Mouse (Mus musculus) forebrain, embryonic 10.5 days (tissue): ENCODE measurements around the gene Gmppa. TPM values are rescaled to one million over a fixed set of nuclear protein-coding genes. Genes with fewer than 3 reads are reported as not detected.
A peak's percentile ranks its signal among the peaks of the same experiment; 100 is the strongest.

Experiments used
- DNase-seq: peaks from one replicate; pipeline ENCODE4 v3.0.0-alpha.2; 2017; ENCODE audit warnings: low spot score; ENCODE audit errors: extremely low spot score
- H3K27ac ChIP-seq: fragments of 300-500 bp; sonication (generic); 2 replicates; pipeline ENCODE4 v1.5.1; 2016; ENCODE audit warnings: mild to moderate bottlenecking
- H3K27me3 ChIP-seq: fragments of 300-500 bp; sonication (generic); 2 replicates; pipeline ENCODE4 v1.6.1; 2016; ENCODE audit warnings: mild to moderate bottlenecking; ENCODE audit not compliant: poor library complexity, severe bottlenecking
- H3K36me3 ChIP-seq: fragments of 300-500 bp; sonication (generic); replicated peaks from 2 replicates; pipeline ENCODE4 v1.6.1; 2016; ENCODE audit warnings: mild to moderate bottlenecking, moderate library complexity
- H3K4me1 ChIP-seq: fragments of 300-500 bp; sonication (generic); 2 replicates; pipeline ENCODE4 v1.6.1; 2016
- H3K4me3 ChIP-seq: fragments of 300-500 bp; sonication (generic); 2 replicates; pipeline ENCODE4 v1.5.1; 2016; ENCODE audit warnings: mild to moderate bottlenecking, moderate library complexity
- H3K9me3 ChIP-seq: fragments of 300-500 bp; sonication (generic); 2 replicates; pipeline ENCODE4 v1.6.1; 2016; ENCODE audit warnings: mild to moderate bottlenecking, moderate library complexity
- WGBS: fragments of 180-500 bp; shearing (Covaris S2); methylation state at CpG from one replicate; pipeline ENCODE4 v1.1.7; 2016; 5-methylcytosine and 5-hydroxymethylcytosine counted together
- polyA plus RNA-seq: library from polyadenylated mRNA; unstranded; fragments of >200 nt; fragmentation: Nextera tagmentation; extraction: Ambion mirVana; gene quantifications from 2 replicates; pipeline ENCODE4 v1.2.1, GENCODE M21; 2016

Gene Gmppa
- polyA plus RNA-seq, 1 experiment from 2014 or later, result 55.9 TPM

- WGBS, result 4% methylated on average over 8 of the region's 8 CpGs
- Histone ChIP-seq H3K4me1 (peaks cover 100% of the 10 kb centered on the region), H3K9me3 (no peaks in the 10 kb centered on the region), H3K27ac (peak overlapping the region; percentile 80), H3K36me3 (no peaks in the 10 kb centered on the region), H3K4me3 (peak overlapping the region; percentile 46), H3K27me3 (peaks cover 100% of the 10 kb centered on the region)
- DNase-seq, result no peak
Measured at GRCm38 (mm10) chr1:75449377-75450135, 13.8 kb downstream of the Gmppa start.

DNA sequence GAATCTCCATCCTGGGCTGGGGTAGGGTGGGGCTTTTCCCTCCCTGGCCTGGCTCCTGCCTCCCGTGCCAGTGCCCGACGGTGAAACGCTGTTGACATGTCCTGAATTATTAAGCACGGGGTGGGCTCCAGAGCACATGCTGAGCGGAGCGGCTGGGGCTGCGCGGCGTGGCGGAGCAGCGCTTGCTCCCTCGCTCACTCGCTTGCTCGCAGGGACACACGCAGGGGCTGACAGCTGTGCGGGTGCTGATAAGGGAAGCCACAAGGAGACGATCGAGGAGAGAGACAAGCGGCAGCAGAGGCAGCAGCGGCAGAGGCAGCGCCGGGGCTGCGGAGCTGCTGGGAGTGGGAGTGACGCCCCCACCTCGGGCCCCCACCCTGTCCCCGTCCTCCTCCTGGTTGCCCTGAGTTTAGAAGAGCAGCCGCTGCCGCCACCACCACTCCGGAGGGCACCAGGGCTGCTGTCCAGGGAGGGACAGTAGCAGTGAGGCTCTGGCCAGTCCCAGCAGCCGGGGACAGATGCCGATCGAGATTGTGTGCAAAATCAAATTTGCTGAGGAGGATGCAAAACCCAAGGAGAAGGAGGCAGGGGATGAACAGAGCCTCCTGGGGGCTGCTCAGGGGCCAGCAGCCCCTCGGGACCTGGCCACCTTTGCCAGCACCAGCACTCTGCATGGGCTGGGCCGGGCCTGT lies 14.7 kb downstream of the Gmppa start, which contains the start of gene Asic4:
TSS of gene Asic4 (plus strand) at position 123 of the 692 bp plus-strand sequence.
- DNase-seq, result peak; percentile 40
- Histone ChIP-seq H3K36me3 (no peaks in the 10 kb centered on the region), H3K27ac (peak within 1 kb of the TSS; percentile 80), H3K27me3 (peaks cover 98% of the 10 kb centered on the region), H3K4me3 (peak within 1 kb of the TSS; percentile 46), H3K4me1 (peaks cover 98% of the 10 kb centered on the region), H3K9me3 (no peaks in the 10 kb centered on the region)
- WGBS, result under 1% methylated on average over 35 of the region's 35 CpGs

- Histone ChIP-seq H3K27ac (0 out of 2 replicates have a peak overlapping the region, but pooled peaks have one; percentile 80), H3K4me3 (no peak overlapping the region), H3K9me3 (no peaks in the 10 kb centered on the region), H3K27me3 (peaks cover 98% of the 10 kb centered on the region), H3K4me1 (peaks cover 98% of the 10 kb centered on the region), H3K36me3 (no peaks in the 10 kb centered on the region)
- DNase-seq, result no peak
- WGBS, result 60% methylated on average over 5 of the region's 5 CpGs
Measured at GRCm38 (mm10) chr1:75451900-75452299, 16.2 kb downstream of the Gmppa start.

- 70% methylated on average over 3 of the region's 3 CpGs for WGBS
- no peak for DNase-seq
- Histone ChIP-seq H3K9me3 (no peaks in the 10 kb centered on the region), H3K27ac (peak overlapping the region; percentile 71; the same call in 1 of the 2 replicates), H3K4me3 (no peak overlapping the region), H3K27me3 (peaks cover 98% of the 10 kb centered on the region), H3K4me1 (peaks cover 89% of the 10 kb centered on the region), H3K36me3 (no peaks in the 10 kb centered on the region)
Measured at GRCm38 (mm10) chr1:75455433-75455832, 19.7 kb downstream of the Gmppa start.

DNA sequence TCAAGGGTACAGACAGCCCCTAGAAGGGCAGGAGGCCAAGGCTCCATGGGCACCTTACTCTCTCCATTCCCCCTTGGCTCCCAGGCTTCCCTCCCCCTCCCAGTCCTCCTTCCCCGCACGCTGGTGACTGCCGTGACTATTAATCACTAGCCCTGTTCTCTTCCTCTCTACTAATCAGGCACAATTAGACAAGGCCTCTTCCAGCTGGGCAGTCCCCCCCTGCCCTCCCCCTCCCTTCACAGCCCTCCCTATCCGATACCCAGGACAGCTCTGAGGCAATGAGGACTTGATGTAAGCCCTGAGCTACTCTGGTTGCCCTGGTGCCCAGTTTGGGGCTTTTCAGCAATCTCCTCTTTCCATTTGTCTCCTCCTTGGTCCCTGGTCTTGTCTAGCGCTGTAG lies 20.2 kb downstream of the Gmppa start:
- no peaks in the 10 kb centered on the region for H3K36me3 ChIP-seq
- H3K4me1 ChIP-seq, result peaks cover 84% of the 10 kb centered on the region
- WGBS, result 22% methylated on average over 5 of the region's 5 CpGs
- H3K27ac ChIP-seq, result peak overlapping the region; percentile 71
- DNase-seq, result no peak
- no peaks in the 10 kb centered on the region for H3K9me3 ChIP-seq
- no peak overlapping the region for H3K4me3 ChIP-seq
- peaks cover 98% of the 10 kb centered on the region for H3K27me3 ChIP-seq

DNA sequence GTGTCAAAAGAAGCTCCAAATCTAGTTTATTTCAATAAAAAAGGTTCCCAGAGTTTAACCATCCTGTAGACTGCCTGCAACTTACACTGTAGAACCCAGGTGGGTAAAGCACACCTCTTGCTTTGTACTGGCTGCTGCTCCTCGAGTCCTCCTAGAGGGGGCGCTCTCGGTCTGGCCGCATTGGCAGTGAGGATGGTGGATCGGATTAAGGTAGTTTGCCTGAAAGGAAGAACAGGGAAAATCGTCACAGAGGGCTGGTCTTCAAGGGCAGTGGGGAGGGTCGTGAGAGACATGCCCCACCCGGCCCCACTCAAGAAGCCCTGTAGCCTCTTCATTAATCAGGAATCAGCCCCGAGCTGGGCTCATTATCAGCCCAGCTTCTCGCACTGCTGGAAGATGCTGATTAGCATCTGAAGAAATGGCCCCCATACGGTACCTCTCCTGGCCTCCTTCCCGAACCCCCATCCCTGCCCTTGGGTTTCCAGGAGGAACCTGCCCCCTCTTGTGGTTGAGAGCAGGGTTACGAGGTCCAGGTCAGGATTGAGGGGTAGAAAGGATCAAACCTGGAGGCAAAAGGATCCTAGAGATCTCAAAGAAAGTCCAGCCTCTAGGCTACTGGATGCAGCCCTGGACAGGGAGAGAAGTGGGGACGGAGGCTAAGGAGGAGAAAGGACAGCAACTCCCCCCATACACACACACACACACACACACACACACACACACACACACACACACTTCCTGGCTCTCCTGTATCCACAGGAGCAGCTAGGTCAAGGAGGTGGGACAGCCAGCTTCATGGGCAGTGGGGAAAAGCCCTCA lies 21.2 kb downstream of the Gmppa start:
- 7% methylated on average over 14 of the region's 14 CpGs for WGBS
- peak overlapping the region; percentile 85 for H3K27ac ChIP-seq
- H3K36me3 ChIP-seq, result no peaks in the 10 kb centered on the region
- peak; percentile 56 for DNase-seq
- peaks cover 74% of the 10 kb centered on the region for H3K4me1 ChIP-seq
- H3K4me3 ChIP-seq, result no peak overlapping the region; the same call in 1 of the 2 replicates
- H3K9me3 ChIP-seq, result no peaks in the 10 kb centered on the region
- peaks cover 98% of the 10 kb centered on the region for H3K27me3 ChIP-seq

DNA sequence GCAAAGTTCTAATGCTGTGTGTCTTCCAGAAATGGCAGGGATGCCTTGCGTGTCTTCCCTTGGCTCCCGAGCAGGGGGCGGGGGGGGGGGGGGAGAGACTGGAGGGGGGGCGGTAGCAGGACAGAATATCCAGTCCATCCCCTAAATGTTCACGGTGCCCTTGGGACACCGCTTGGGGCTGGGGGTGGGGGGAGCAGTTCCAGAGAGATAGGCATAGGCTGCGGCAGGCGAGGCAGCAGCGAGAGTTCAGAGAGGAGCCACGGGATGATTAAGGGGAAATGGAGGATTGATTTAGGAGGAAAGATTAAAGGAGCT lies 21.9 kb downstream of the Gmppa start:
- Histone ChIP-seq H3K36me3 (no peaks in the 10 kb centered on the region), H3K27ac (peak overlapping the region; percentile 85), H3K4me1 (peaks cover 70% of the 10 kb centered on the region), H3K4me3 (peak overlapping the region; percentile 50), H3K27me3 (peaks cover 98% of the 10 kb centered on the region), H3K9me3 (no peaks in the 10 kb centered on the region)
- WGBS, result under 1% methylated on average over 9 of the region's 10 CpGs
- DNase-seq, result no peak

DNA sequence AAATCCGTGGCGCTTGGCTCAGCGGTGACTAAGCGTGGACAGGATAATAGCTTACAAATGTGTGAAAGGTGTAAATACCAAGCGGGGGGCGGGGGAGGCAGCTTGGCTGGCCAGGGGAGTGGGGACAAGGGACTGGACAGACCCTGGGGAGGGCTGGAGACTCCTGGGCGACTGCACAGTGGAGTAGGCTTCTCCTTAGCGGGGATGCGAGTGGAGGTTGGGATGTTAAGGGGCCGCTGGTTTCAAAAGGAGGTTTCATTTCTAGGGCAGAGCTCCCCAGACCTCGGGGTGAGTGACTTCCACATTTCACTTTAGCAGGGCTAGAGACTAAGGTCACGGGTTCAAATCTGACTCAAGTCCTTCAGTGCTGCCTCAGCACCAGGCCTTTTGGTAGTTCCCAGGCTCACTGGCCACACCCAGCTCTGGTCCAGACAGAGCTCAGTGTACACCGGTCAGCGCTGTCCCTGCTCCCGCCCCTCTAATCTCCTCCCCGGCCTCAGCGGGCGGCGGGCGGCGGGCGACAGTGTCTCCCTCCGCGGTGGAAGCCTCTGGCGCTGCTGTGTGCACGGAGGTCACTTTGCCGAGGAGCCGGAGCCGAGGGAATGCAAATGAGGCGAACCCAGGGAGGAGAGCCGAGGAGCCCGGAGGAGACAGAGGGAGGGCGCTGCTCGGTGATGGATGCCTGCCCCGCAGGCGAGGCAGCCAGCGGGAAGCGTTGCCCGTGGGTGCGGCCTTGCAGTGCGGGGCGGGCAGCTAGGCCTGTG lies 22.5 kb downstream of the Gmppa start:
- H3K4me1 ChIP-seq, result peaks cover 69% of the 10 kb centered on the region
- H3K27me3 ChIP-seq, result peaks cover 95% of the 10 kb centered on the region
- peak overlapping the region; percentile 50 for H3K4me3 ChIP-seq
- WGBS, result under 1% methylated on average over 42 of the region's 42 CpGs
- no peaks in the 10 kb centered on the region for H3K36me3 ChIP-seq
- no peaks in the 10 kb centered on the region for H3K9me3 ChIP-seq
- peak; percentile 61 for DNase-seq
- peak overlapping the region; percentile 85 for H3K27ac ChIP-seq

- H3K27me3 ChIP-seq, result peaks cover 95% of the 10 kb centered on the region
- H3K36me3 ChIP-seq, result no peaks in the 10 kb centered on the region
- H3K4me1 ChIP-seq, result peaks cover 69% of the 10 kb centered on the region
- DNase-seq, result no peak
- H3K27ac ChIP-seq, result peak overlapping the region; percentile 85
- 21% methylated on average over 23 of the region's 23 CpGs for WGBS
- H3K9me3 ChIP-seq, result no peaks in the 10 kb centered on the region
- H3K4me3 ChIP-seq, result peak overlapping the region; percentile 50
Measured at GRCm38 (mm10) chr1:75458789-75459684, 23.3 kb downstream of the Gmppa start.

DNA sequence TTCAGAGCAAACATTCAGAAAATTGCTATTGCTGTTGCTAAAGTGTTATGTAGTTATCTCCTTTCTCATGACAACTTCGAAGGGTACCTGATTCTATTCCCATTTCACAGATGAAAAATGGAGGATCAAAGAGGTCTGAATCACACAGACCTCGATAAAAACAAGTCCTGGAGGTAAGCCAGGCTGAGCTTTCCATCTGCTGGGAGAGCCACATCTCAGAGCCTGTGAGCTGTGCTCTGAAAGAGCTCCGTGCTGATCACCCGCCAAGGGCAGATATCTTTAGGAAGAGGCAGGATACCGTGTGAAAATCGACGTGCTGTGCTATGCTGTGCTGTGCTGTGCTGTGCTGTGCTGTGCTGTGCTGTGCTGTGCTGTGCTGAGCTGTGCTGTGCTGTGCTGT lies 24.6 kb downstream of the Gmppa start:
- H3K27me3 ChIP-seq, result peaks cover 95% of the 10 kb centered on the region
- H3K4me3 ChIP-seq, result no peak overlapping the region
- H3K9me3 ChIP-seq, result no peaks in the 10 kb centered on the region
- H3K36me3 ChIP-seq, result no peaks in the 10 kb centered on the region
- H3K27ac ChIP-seq, result no peak overlapping the region
- DNase-seq, result no peak
- WGBS, result 87% methylated on average over 7 of the region's 7 CpGs
- H3K4me1 ChIP-seq, result peaks cover 70% of the 10 kb centered on the region

- Histone ChIP-seq H3K27me3 (peaks cover 95% of the 10 kb centered on the region), H3K4me1 (peaks cover 59% of the 10 kb centered on the region)
- WGBS, result 44% methylated on average over 1 of the region's 1 CpGs
Measured at GRCm38 (mm10) chr1:75462636-75463035, 26.9 kb downstream of the Gmppa start.

More at GRCm38 (mm10) chr1:75462636-75463035, 26.9 kb downstream of the Gmppa start:
- no peaks in the 10 kb centered on the region for H3K36me3 ChIP-seq
- no peak for DNase-seq
- no peak overlapping the region for H3K27ac ChIP-seq
- no peaks in the 10 kb centered on the region for H3K9me3 ChIP-seq
- no peak overlapping the region for H3K4me3 ChIP-seq
